Mouse (Mus musculus) gastrocnemius, adult 2 months (tissue): ENCODE measurements around the gene Rhd. TPM values are rescaled to one million over a fixed set of nuclear protein-coding genes. Genes with fewer than 3 reads are reported as not detected.
A peak's percentile ranks its signal among the peaks of the same experiment; 100 is the strongest.

Source experiments
- DNase-seq: peaks from one replicate; pipeline ENCODE4 v3.0.0; 2022
- H3K27ac ChIP-seq: fragments of 200-600 bp; 2 replicates; pipeline ENCODE4 v1.8.1; 2022; ENCODE audit warnings: mild to moderate bottlenecking
- H3K4me3 ChIP-seq: fragments of 200-600 bp; 2 replicates; pipeline ENCODE4 v1.8.1; 2022; ENCODE audit warnings: mild to moderate bottlenecking, moderate library complexity
- CTCF ChIP-seq: fragments of 200-600 bp; IDR thresholded peaks from 2 replicates; pipeline ENCODE4 v1.8.1; 2022; ENCODE audit warnings: antibody characterized with exemption, mild to moderate bottlenecking, moderate library complexity
- intact Hi-C: fragments of 180-260 bp; cut with DNase I; formaldehyde crosslinking; loops from one replicate; pipeline ENCODE4 v1.15.1; 2025
- total RNA-seq, 2 experiments: library from RNA; stranded (reverse); gene quantifications; 2 replicates each; pipeline ENCODE4 v1.2.3; 2021

Gene Rhd
- total RNA-seq, 2 experiments from 2014 or later: not detected

DNA sequence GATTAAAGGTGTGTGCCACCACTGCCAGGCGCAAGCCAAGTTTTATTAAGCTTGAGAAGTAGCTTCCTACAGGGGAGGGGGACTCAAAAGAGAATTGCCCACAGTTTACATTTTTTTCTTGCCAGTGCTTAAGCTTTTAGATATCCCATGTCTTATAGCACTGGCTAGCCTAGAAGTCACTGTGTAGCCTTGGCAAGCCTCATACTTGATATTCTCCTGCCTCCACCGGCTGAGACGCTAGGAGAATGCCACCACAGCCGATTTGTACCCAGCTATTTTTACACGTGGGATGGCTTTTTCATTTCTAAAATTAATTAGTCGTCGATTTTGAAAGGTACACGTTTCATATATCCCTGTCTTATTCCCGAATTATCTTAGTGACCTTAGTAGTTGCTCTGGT is 65.9 kb downstream of the Rhd start:
- Histone ChIP-seq H3K27ac (peak overlapping the region; percentile 93), H3K4me3 (peak overlapping the region; percentile 93)
- no peak for TF ChIP-seq CTCF
- intact Hi-C loops: no loop called here
- DNase-seq: no peak

DNA sequence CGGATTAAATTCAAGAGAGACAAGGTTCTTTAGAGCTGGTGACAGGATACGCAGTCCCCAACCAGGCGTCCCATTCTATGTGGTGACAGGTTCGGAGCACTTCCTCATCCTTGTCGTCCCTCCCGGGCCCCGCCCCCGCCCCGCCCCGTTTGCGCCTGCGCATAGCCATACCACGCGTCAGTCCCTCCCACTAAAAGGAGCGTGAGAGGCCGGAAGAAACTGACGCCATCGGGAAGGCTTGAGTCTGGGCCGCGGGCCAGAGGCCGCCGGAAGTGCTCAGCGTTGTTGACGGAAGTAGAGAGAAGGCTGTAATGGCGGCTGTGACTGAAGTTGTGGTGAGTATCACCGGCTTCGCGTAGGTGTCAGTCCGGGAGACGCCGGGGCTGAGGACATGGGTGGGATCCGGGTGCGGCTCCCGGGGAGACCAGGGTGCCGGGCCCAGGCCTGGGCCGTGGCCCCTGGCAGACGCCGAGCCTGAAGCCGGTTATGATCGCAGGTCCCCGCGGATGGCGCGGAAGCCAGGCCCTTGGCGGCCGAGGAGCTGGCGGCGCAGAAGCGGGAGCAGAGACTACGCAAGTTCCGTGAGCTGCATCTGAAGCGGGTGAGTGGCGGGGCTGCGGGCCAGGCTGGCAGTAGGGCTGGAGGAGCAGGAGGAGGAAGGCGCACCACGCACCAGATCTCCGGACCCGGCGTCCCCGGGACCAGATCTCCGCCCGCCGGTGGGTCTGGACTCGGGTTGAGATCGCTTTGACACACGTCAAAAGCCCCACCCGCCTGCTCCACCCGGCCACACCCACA is 66.5 kb downstream of the Rhd start, which contains the start of gene Syf2:
TSS of gene Syf2 (plus strand) at position 215 of the 798 bp plus-strand sequence.
- peak within 1 kb of the TSS; percentile 93 for H3K27ac ChIP-seq
- intact Hi-C loops: no loop called here
- DNase-seq: peak; percentile 97
- peak within 1 kb of the TSS; percentile 93 for H3K4me3 ChIP-seq
- TF ChIP-seq CTCF: no peak

DNA sequence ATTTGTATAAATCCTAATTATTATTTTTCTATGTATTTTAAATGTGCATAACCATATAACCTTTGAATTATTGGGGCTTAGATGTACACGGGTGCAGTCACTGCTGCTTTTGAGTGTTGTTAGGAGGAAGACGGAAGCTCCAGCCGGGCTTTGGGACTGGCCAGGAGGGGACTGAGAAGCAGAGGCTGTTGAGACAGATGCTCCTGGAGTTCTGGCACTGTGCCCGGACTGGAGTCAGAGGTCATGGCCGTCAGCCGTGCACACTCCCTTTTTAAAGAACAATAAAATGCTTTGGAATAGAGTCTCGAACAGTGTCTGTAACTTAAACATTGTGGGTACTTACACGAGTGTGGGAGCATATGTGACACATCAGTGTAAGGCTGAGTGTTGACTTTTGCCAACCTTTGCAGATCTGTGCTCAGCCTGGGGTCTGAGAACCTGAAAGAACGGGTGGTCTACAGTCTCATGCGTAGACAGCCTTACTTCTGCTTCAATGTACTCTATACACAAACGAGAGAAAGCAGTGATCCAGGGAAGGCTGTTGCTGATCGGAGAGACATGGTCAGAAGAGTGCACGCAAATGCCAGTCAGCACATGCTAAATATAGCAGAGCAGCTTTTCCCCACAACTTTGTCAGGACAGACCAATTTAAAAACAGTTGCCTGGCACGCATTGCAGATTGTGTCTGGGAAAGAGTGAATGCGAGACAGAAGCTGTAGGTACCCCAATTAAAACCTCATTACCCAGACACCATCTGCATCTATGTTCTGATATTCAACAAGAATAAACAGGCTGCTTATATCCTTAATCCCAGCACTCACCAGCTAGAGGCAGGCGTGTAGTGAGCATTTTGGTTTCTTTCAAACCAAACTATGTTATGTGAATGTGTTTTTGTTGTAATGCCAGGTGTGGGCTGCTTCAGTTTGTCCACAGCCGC is 73.2 kb downstream of the Rhd start:
- DNase-seq: peak; percentile 74
- Histone ChIP-seq H3K4me3 (peak overlapping the region; percentile 21; the same call in 1 of the 2 replicates), H3K27ac (peak overlapping the region; percentile 82)
- intact Hi-C loops: no loop called here
- no peak for TF ChIP-seq CTCF

DNA sequence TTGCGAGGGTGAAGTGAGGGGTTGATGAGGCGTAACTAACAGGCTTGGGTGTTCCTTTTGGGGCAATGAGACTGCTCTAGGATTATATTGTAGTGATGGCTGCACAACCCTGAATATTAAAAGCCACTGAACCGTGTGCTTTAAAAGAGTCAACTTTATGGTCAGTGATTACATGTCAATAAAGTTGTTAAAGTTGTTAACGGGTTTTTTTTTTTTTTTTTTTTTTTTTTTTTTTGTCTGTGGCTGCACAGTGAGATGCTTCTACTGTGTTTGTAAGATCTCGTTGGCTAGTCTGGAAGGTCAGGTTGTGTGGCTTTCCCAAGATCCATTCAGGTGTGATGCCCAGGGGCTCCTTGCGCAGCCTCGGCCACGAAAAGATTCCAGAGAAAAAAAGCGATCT is 75.6 kb downstream of the Rhd start:
- Histone ChIP-seq H3K4me3 (no peak overlapping the region), H3K27ac (no peak overlapping the region)
- DNase-seq: no peak
- no peak for TF ChIP-seq CTCF
- intact Hi-C loops: loop anchor here (10.0 kb wide), 1 partner anchor 375 kb away; no protein-coding TSS in a partner anchor

DNA sequence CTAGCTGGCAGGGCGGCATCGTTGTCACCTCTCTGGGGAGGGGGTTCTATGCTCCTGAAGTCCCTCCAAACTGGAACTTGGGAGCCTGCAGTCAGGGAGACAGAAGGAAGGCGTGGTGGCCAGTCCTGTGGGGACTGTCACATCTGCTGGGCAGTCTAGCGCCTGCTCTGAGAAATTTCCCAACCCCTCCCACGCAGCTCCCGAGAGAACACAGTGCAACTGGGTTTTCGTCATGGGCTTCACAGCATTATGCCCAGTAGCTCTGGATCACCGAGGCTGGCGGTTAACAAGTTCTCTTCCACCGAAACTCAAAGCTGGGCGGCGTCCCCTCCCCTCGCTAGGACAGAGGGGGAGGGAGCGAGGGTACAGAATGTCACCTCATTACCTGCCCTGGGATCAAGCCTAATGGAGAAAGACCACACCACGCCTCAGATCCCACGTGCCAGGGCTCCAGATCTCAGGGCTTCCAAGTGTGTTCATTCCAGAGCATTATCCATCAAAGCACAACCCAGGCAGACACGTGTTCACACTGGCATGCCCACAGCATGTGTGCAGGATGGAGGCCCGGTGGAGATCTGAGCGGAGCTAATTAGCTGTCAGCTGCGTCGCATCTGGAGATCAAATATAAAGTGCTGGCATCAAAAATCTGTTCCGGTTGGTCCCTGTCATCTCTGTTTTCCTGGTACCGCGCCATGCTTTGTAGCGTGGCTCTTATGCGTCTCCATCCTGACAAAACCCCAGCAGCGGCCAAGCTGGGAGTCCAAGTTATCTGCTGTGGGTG is 79.6 kb downstream of the Rhd start:
- intact Hi-C loops: loop anchor here (10.0 kb wide), 1 partner anchor 371 kb away; no protein-coding TSS in a partner anchor
- no peak overlapping the region for H3K27ac ChIP-seq
- DNase-seq: no peak
- no peak overlapping the region for H3K4me3 ChIP-seq
- TF ChIP-seq CTCF: no peak

Other genes starting within 250 kb of the Rhd start
- gene Man1c1, start 160.2 kb upstream of the Rhd start, total RNA-seq: 1 to 10 TPM; 2.9 to 4.2 TPM
- gene Ldlrap1, start 96.5 kb upstream of the Rhd start, total RNA-seq: 1 to 10 TPM; 5.7 to 6.6 TPM
- gene Maco1, start 11.2 kb upstream of the Rhd start, total RNA-seq: 10 to 100 TPM; 15.1 to 20.4 TPM
- gene Tmem50a, start 50.5 kb downstream of the Rhd start, total RNA-seq: 10 to 100 TPM; 27.8 to 30.9 TPM
- gene Rsrp1, start 59.1 kb downstream of the Rhd start, total RNA-seq: 100 to 1,000 TPM; 221 to 234 TPM
- gene Syf2, start 66.4 kb downstream of the Rhd start, total RNA-seq: 10 to 100 TPM; 39.5 to 40.9 TPM